ENCODE assay signal across 10 mouse cellular contexts in the genomic region with DNA sequence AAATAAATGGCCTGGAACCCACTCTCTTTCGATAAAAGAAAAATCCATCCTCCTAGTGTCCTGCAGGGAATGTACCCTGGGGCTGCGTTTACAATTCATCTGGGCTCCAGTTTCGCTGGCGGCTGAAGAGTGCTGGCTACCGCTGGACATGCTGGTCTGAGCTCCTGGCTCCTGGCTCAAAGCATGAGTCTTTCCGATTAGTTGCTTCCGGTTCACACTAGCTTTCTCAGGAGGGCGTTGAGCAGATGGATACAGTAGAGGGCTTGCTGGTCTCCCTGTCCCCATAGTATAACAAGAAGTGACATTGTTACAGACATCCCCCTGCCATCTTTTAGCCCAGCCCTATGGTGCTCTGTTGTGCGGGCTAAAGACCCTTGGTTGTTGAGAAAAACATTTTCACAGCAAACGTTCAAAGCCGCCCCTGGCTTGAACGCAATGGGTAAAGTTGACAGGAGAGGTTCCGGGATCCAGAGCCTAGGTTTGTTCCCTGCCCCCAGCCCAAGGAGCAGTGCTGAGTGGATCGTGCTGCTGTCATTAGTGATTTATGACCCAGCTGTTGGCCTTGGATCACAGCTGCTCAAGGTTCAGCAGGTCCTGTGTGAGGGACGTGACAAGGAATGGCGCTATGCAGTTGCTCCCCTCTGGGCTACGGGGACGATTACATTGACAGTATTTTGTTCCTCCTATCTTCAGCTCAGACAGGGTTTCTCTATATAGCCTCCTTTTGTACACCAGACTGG. TPM values are rescaled to one million over a fixed set of nuclear protein-coding genes. Genes with fewer than 3 reads are reported as not detected.
A peak's percentile ranks its signal among the peaks of the same experiment; 100 is the strongest.
DNase-seq lines count a peak whose midpoint lies in the region; ATAC-seq and TF ChIP-seq lines count a peak whose summit lies in the region.
"Had no signal": no experiment of that assay in that cellular context is flagged by ENCODE, and none has a peak within 500 bp of the region (broad histone marks: within the 10 kb centered on the region; RNA-seq: fewer than 3 reads in every experiment).

No protein-coding gene starts in this region.

- no peak overlapping the region for H3K9ac ChIP-seq in lung, postnatal 0 days (replicated peaks; ENCODE audit: low read depth)
- H3K9ac ChIP-seq in liver, postnatal 0 days (replicated peaks) = no peak overlapping the region
- H3K9ac ChIP-seq: embryonic facial prominence, embryonic 13.5 days; hindbrain, embryonic 14.5 days had no signal

- peak overlapping the region; percentile 36; the same call in 1 of the 2 replicates for H3K4me2 ChIP-seq in lung, postnatal 0 days (replicated peaks; ENCODE audit: low read depth, low read length)
- no peak overlapping the region for H3K4me2 ChIP-seq in liver, postnatal 0 days (ENCODE audit: low read depth, low read length)
- H3K4me2 ChIP-seq: embryonic facial prominence, embryonic 13.5 days; hindbrain, embryonic 14.5 days had no signal

- TF ChIP-seq POLR2A in lung, adult 2 months (IDR thresholded peaks at IDR 0.05; ENCODE audit: borderline replicate concordance, extremely low read depth, low read depth, low read length) = no peak

- WGBS in lung, postnatal 0 days = 35% methylated on average over 18 of the region's 18 CpGs
- WGBS in lung, adult 2 months = 31% methylated on average over 18 of the region's 18 CpGs
- 55% methylated on average over 18 of the region's 18 CpGs for whole genome bisulfite sequencing in liver, postnatal 0 days (ENCODE audit: insufficient replicate concordance)

- H3K36me3 ChIP-seq in lung, postnatal 0 days (ENCODE audit: insufficient read depth, low read length) = no peaks in the 10 kb centered on the region
- no peaks in the 10 kb centered on the region for H3K36me3 ChIP-seq in liver, postnatal 0 days (replicated peaks; ENCODE audit: insufficient read depth, low read length)
- H3K36me3 ChIP-seq: embryonic facial prominence, embryonic 13.5 days had no signal

- TF ChIP-seq EP300 in lung, postnatal 0 days (IDR thresholded peaks at IDR 0.05) = no peak
- no peak for TF ChIP-seq EP300 in liver, postnatal 0 days (IDR thresholded peaks at IDR 0.05; ENCODE audit: low read depth)

- no peak for TF ChIP-seq CTCF in lung, postnatal 0 days (IDR thresholded peaks at IDR 0.05)
- no peak for TF ChIP-seq CTCF in lung, adult 2 months (IDR thresholded peaks at IDR 0.05; ENCODE audit: insufficient read depth, low read length)
- no peak for TF ChIP-seq CTCF in gastrocnemius, adult 2 months (IDR thresholded peaks at IDR 0.05)
- TF ChIP-seq CTCF in liver, postnatal 0 days (IDR thresholded peaks at IDR 0.05; ENCODE audit: low read depth) = no peak

- no peak for DNase-seq in lung, postnatal 0 days (ENCODE audit: low spot score)
- DNase-seq in lung, adult 2 months = no peak
- DNase-seq in gastrocnemius, adult 2 months = peak; percentile 50
- peak; percentile 44 for DNase-seq in kidney, postnatal 10 days
- DNase-seq in testis, postnatal 14 days (ENCODE audit: low spot score) = peak; percentile 23
- DNase-seq in spleen, adult 12 weeks (ENCODE audit: low spot score) = no peak
- DNase-seq in liver, postnatal 0 days = no peak
- no peak for DNase-seq in left cerebral cortex, adult 9 months (ENCODE audit: low spot score in 2 of 2)

- H3K27me3 ChIP-seq in lung, postnatal 0 days (replicated peaks; ENCODE audit: insufficient read depth, low read length) = no peaks in the 10 kb centered on the region
- H3K27me3 ChIP-seq in liver, postnatal 0 days (ENCODE audit: insufficient read depth, low read length) = no peaks in the 10 kb centered on the region
- H3K27me3 ChIP-seq: embryonic facial prominence, embryonic 13.5 days had no signal

- no peak overlapping the region for H3K4me3 ChIP-seq in lung, postnatal 0 days (ENCODE audit: low read depth, low read length)
- no peak overlapping the region for H3K4me3 ChIP-seq in lung, adult 2 months (replicated peaks; ENCODE audit: extremely low read depth, low read depth, low read length)
- peak overlapping the region; percentile 56 for H3K4me3 ChIP-seq in gastrocnemius, adult 2 months
- H3K4me3 ChIP-seq in liver, postnatal 0 days (ENCODE audit: low read depth, low read length) = no peak overlapping the region
- H3K4me3 ChIP-seq: embryonic facial prominence, embryonic 13.5 days had no signal

- ATAC-seq in lung, postnatal 0 days = peak; percentile 37; the same call in 1 of the 2 replicates
- no peak for ATAC-seq in liver, postnatal 0 days

- H3K9me3 ChIP-seq in lung, postnatal 0 days (ENCODE audit: low read length) = no peaks in the 10 kb centered on the region
- H3K9me3 ChIP-seq in liver, postnatal 0 days (ENCODE audit: low read length) = no peaks in the 10 kb centered on the region
- H3K9me3 ChIP-seq: embryonic facial prominence, embryonic 13.5 days had no signal

- intact Hi-C loops in gastrocnemius, adult 2 months (cut with DNase I) = no loop called here

- H3K27ac ChIP-seq in lung, postnatal 0 days (ENCODE audit: low read length) = no peak overlapping the region
- H3K27ac ChIP-seq in gastrocnemius, adult 2 months = no peak overlapping the region
- no peak overlapping the region for H3K27ac ChIP-seq in liver, postnatal 0 days (ENCODE audit: low read depth)
- H3K27ac ChIP-seq: embryonic facial prominence, embryonic 13.5 days; hindbrain, embryonic 14.5 days had no signal

- H3K4me1 ChIP-seq in lung, postnatal 0 days (ENCODE audit: insufficient read depth, low read depth, low read length) = no peaks in the 10 kb centered on the region
- H3K4me1 ChIP-seq in lung, adult 2 months (ENCODE audit: control insufficient read depth, insufficient read depth, low read length) = no peaks in the 10 kb centered on the region
- H3K4me1 ChIP-seq in liver, postnatal 0 days (ENCODE audit: insufficient read depth) = no peaks in the 10 kb centered on the region
- H3K4me1 ChIP-seq: embryonic facial prominence, embryonic 13.5 days had no signal

RNA-seq across cellular contexts. Expression of a gene that starts 30.4 kb away (rescaled TPM):
- 8.5 and 10.6 TPM in 2 replicates for polyA plus RNA-seq in lung, postnatal 0 days (2015; fragmentation: Nextera tagmentation; extraction: Ambion mirVana)
- 26.4 and 32.4 TPM in 2 replicates for polyA plus RNA-seq in lung, adult 2 months (2012; rRNA removed)
- total RNA-seq in gastrocnemius, adult 2 months (2021) = 10 to 100 TPM; 37.8 to 39.5 TPM
- polyA plus RNA-seq in liver, postnatal 0 days (2015; fragmentation: Nextera tagmentation; extraction: Ambion mirVana) = 4.5 and 5.1 TPM in 2 replicates

Comparison
In these comparisons a context has a peak if more than half of its experiments do, and no peak if none do; other contexts are left out.
1. DNase-seq: peak in gastrocnemius, adult 2 months (single experiment), kidney, postnatal 10 days (single experiment) and testis, postnatal 14 days (single experiment); none in lung, postnatal 0 days (single experiment), lung, adult 2 months (single experiment), spleen, adult 12 weeks (single experiment), liver, postnatal 0 days (single experiment) and left cerebral cortex, adult 9 months (0 of 2).